Mouse (Mus musculus) small intestine, adult 2 months (tissue): ENCODE data around the gene Hist2h2be.
A peak's percentile ranks its signal among the peaks of the same experiment; 100 is the strongest.

Source experiments
- CTCF ChIP-seq: fragments of 200-500 bp; IDR thresholded peaks from 2 replicates; pipeline ENCODE4 v1.5.1; 2012; ENCODE audit warnings: low read depth, mild to moderate bottlenecking, control low read depth, inconsistent platforms, low read length, moderate library complexity, mixed read lengths; ENCODE audit not compliant: insufficient replicate concordance, insufficient read length; ENCODE audit errors: extremely low read depth
- POLR2A ChIP-seq: fragments of 200-500 bp; IDR thresholded peaks from 2 replicates; pipeline ENCODE4 v1.6.1; 2012; ENCODE audit warnings: low read depth, mild to moderate bottlenecking, control low read depth, inconsistent platforms, low read length, moderate library complexity

DNA sequence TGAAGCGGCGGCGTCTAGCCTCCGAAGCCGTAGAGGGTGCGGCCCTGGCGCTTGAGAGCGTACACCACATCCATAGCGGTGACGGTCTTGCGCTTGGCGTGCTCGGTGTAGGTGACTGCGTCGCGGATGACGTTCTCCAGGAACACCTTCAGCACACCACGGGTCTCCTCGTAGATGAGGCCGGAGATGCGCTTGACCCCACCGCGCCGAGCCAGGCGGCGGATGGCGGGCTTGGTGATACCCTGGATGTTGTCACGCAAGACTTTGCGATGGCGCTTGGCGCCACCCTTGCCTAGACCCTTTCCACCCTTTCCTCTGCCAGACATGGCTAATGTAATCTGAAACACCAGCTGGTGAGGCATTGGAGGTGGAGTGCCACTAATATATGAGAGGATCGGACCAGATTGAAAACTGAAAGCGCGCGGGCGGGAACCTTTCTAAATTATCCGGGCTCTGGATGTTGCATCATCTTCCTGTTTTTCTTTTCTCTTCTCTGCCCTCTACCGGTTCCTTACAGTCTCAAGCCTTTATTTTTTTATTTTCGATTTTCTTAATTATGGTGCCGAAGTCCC is 42.1 kb downstream of the Hist2h2be start, which contains the start of gene Hist2h4:
- TF ChIP-seq POLR2A: peak; percentile 96
- TF ChIP-seq CTCF: no peak
